Mouse (Mus musculus) CH12.LX (cell line): ENCODE results near the gene Rnf144a. TPM values are rescaled to one million over a fixed set of nuclear protein-coding genes. Genes with fewer than 3 reads are reported as not detected.

ENCODE experiments used
- DNase-seq: peaks from one replicate; pipeline ENCODE4 v3.0.0-alpha.2; 2013; ENCODE audit errors: extremely low read depth
- H3K27ac ChIP-seq: 2 replicates; pipeline ENCODE4 v1.5.1; 2012; ENCODE audit warnings: low read depth, mild to moderate bottlenecking, control low read depth, moderate library complexity; ENCODE audit not compliant: insufficient read depth
- H3K27me3 ChIP-seq: replicated peaks from 2 replicates; pipeline ENCODE3; 2012; ENCODE audit warnings: inconsistent platforms
- H3K36me3 ChIP-seq, 2 experiments: replicated peaks in 1 of 2; 2 replicates each; pipeline versions ENCODE3 to v1.6.1; 2012; ENCODE audit warnings: inconsistent platforms in 1 of 2, low read length in 1 of 2, mild to moderate bottlenecking in 1 of 2, mixed read lengths in 1 of 2, moderate library complexity in 1 of 2; ENCODE audit not compliant: control insufficient read depth in 1 of 2, insufficient read depth in 1 of 2
- H3K4me1 ChIP-seq, 2 experiments: 2 replicates each; pipeline ENCODE4 v1.6.1; 2012; ENCODE audit warnings: inconsistent platforms in 1 of 2, moderate library complexity in 1 of 2; ENCODE audit not compliant: insufficient read depth in 2 of 2, control insufficient read depth in 1 of 2
- H3K4me2 ChIP-seq: 2 replicates; pipeline ENCODE4 v1.6.1; 2012; ENCODE audit warnings: low read depth, mild to moderate bottlenecking, control low read depth; ENCODE audit not compliant: poor library complexity, insufficient read depth, severe bottlenecking
- H3K4me3 ChIP-seq, 3 experiments: fragments of 150-350 bp in 1 of 3; sonication (generic) in 1 of 3; replicated peaks in 1 of 3; 2 replicates each; pipeline versions ENCODE3 to v1.5.1; 2011 to 2012; ENCODE audit warnings: low read depth in 2 of 3, low read length in 2 of 3, mild to moderate bottlenecking in 2 of 3, moderate library complexity in 2 of 3, control low read depth in 1 of 3, improper control_type of control experiment in 1 of 3, inconsistent platforms in 1 of 3, mixed read lengths in 1 of 3; ENCODE audit not compliant: poor library complexity in 1 of 3
- H3K79me2 ChIP-seq: replicated peaks from 2 replicates; pipeline ENCODE4 v1.6.1; 2012; ENCODE audit warnings: mild to moderate bottlenecking, moderate library complexity; ENCODE audit not compliant: control insufficient read depth, poor library complexity, insufficient read depth, severe bottlenecking; ENCODE audit errors: extremely low read depth
- H3K9ac ChIP-seq: 2 replicates; pipeline ENCODE4 v1.6.1; 2012; ENCODE audit warnings: low read depth, mild to moderate bottlenecking, control low read depth, moderate library complexity; ENCODE audit not compliant: insufficient read depth
- H3K9me3 ChIP-seq: replicated peaks from 2 replicates; pipeline ENCODE3; 2012; ENCODE audit warnings: low read length, inconsistent platforms, mixed read lengths
- BHLHE40 ChIP-seq: IDR thresholded peaks from 2 replicates; pipeline ENCODE4 v1.6.1; 2011; ENCODE audit warnings: mild to moderate bottlenecking, low read depth, low read length, improper control_type of control experiment
- CHD1 ChIP-seq: IDR thresholded peaks from 2 replicates; pipeline ENCODE4 v1.6.1; 2012; ENCODE audit warnings: low read depth, low read length, improper control_type of control experiment, inconsistent platforms
- E2F4 ChIP-seq: IDR thresholded peaks from 2 replicates; pipeline ENCODE4 v1.6.1; 2011; ENCODE audit warnings: low read depth, low read length, improper control_type of control experiment; ENCODE audit not compliant: insufficient replicate concordance
- GABPA ChIP-seq: IDR thresholded peaks from 2 replicates; pipeline ENCODE4 v1.6.1; 2012; ENCODE audit warnings: low read depth, low read length, improper control_type of control experiment, inconsistent platforms; ENCODE audit not compliant: insufficient replicate concordance
- JUND ChIP-seq: conservative IDR thresholded peaks from 2 replicates; pipeline ENCODE4 v1.6.1; 2011; ENCODE audit warnings: low read depth, low read length, improper control_type of control experiment
- KAT2A ChIP-seq: IDR thresholded peaks from 2 replicates; pipeline ENCODE4 v1.6.1; 2012; ENCODE audit warnings: low read length, improper control_type of control experiment, inconsistent platforms; ENCODE audit not compliant: insufficient replicate concordance
- MAFK ChIP-seq: IDR thresholded peaks from 2 replicates; pipeline ENCODE4 v1.6.1; 2011; ENCODE audit warnings: low read length, improper control_type of control experiment; ENCODE audit not compliant: insufficient replicate concordance
- MAX ChIP-seq: IDR thresholded peaks from 2 replicates; pipeline ENCODE4 v1.6.1; 2011; ENCODE audit warnings: low read length, improper control_type of control experiment
- PAX5 ChIP-seq: IDR thresholded peaks from 2 replicates; pipeline ENCODE4 v1.6.1; 2012; ENCODE audit warnings: low read length, inconsistent platforms, mixed read lengths
- POLR2A ChIP-seq: IDR thresholded peaks from 2 replicates; pipeline ENCODE4 v1.6.1; 2011; ENCODE audit warnings: low read depth, mild to moderate bottlenecking, improper control_type of control experiment, low read length
- SIN3A ChIP-seq: IDR thresholded peaks from 2 replicates; pipeline ENCODE4 v1.6.1; 2012; ENCODE audit warnings: low read length, improper control_type of control experiment, inconsistent platforms
- TBP ChIP-seq: conservative IDR thresholded peaks from 2 replicates; pipeline ENCODE4 v1.6.1; 2011; ENCODE audit warnings: low read depth, low read length, improper control_type of control experiment
- TCF12 ChIP-seq: IDR thresholded peaks from 2 replicates; pipeline ENCODE4 v1.6.1; 2014; ENCODE audit warnings: low read depth, mild to moderate bottlenecking, inconsistent platforms, low read length, improper control_type of control experiment
- UBTF ChIP-seq: IDR thresholded peaks from 2 replicates; pipeline ENCODE4 v1.6.1; 2012; ENCODE audit warnings: low read depth, mild to moderate bottlenecking, inconsistent platforms, low read length, improper control_type of control experiment, moderate library complexity
- USF1 ChIP-seq: IDR thresholded peaks from 2 replicates; pipeline ENCODE4 v1.6.1; 2014; ENCODE audit warnings: low read depth, mild to moderate bottlenecking, inconsistent platforms, low read length, improper control_type of control experiment
- USF2 ChIP-seq: conservative IDR thresholded peaks from 2 replicates; pipeline ENCODE4 v1.6.1; 2011; ENCODE audit warnings: low read depth, low read length, improper control_type of control experiment
- ZNF384 ChIP-seq: IDR thresholded peaks from 2 replicates; pipeline ENCODE4 v1.6.1; 2012; ENCODE audit warnings: low read depth, low read length, improper control_type of control experiment, inconsistent platforms
- dilution Hi-C: fragments of 300-500 bp; cut with MboI; formaldehyde crosslinking; loops from 2 replicates; pipeline ENCODE4 v1.14.3; 2020; ENCODE audit warnings: low sequenced_read_pairs; ENCODE audit not compliant: extremely low pct_unique_long_range_greater_than_20kb, extremely low pct_ligation_motif_present
- in situ Hi-C: fragments of 300-500 bp; cut with MboI; formaldehyde crosslinking; loops from 3 replicates; pipeline ENCODE4 v1.14.3; 2019; ENCODE audit warnings: low sequenced_read_pairs, low pct_ligation_motif_present, low pct_unique_long_range_greater_than_20kb, mixed read lengths
- polyA plus RNA-seq: library from polyadenylated mRNA; unstranded; fragments of >175 nt; gene quantifications from 2 replicates; pipeline ENCODE4 v1.2.1, GENCODE M21; 2012; ENCODE audit warnings: low read depth; ENCODE audit not compliant: insufficient read length
- total RNA-seq, 2 experiments: library from RNA; depleted of rRNA; stranded (reverse); fragments of 300-350 nt in 1 of 2; fragments of >200 nt in 1 of 2; gene quantifications; 2 replicates each; pipeline ENCODE4 v1.2.3; 2012 to 2014

The Rnf144a gene
- total and polyA plus RNA-seq, 3 experiments = 0.04 to 0.57 (median 0.52) TPM

DNA sequence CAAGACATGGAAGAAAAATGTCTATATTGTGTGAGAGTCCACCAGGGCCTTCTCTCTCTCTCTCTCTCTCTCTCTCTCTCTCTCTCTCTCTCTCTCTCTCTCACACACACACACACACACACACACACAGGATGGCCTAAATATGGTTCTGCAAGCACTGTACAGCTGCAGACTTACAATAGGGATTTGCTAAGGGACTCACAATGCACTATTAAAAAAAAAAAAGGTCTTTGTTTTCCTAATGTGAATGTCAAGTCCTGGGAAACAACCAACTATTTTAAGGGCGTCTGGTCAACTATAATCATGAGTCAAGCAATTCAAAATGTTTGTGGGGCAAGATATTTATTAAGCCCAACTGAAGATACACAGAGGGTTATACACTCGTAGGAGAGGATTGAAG lies 71.9 kb downstream of the Rnf144a start:
- no peak overlapping the region for H3K27ac ChIP-seq
- H3K9me3 ChIP-seq = no peaks in the 10 kb centered on the region
- no peak overlapping the region for H3K9ac ChIP-seq
- H3K36me3 ChIP-seq = no peaks in the 10 kb centered on the region
- in situ Hi-C loops (no loop called here), dilution Hi-C loops (no loop called here)
- no peak for DNase-seq
- H3K4me3 ChIP-seq = no peak overlapping the region
- no peak for TF ChIP-seq E2F4
- TF ChIP-seq MAFK = no peak
- no peak for TF ChIP-seq USF1
- no peak for TF ChIP-seq PAX5
- no peak for TF ChIP-seq TBP
- TF ChIP-seq GABPA = no peak
- no peak for TF ChIP-seq UBTF
- H3K27me3 ChIP-seq = no peaks in the 10 kb centered on the region
- no peaks in the 10 kb centered on the region for H3K4me1 ChIP-seq
- no peak overlapping the region for H3K4me2 ChIP-seq
- H3K79me2 ChIP-seq = no peaks in the 10 kb centered on the region

DNA sequence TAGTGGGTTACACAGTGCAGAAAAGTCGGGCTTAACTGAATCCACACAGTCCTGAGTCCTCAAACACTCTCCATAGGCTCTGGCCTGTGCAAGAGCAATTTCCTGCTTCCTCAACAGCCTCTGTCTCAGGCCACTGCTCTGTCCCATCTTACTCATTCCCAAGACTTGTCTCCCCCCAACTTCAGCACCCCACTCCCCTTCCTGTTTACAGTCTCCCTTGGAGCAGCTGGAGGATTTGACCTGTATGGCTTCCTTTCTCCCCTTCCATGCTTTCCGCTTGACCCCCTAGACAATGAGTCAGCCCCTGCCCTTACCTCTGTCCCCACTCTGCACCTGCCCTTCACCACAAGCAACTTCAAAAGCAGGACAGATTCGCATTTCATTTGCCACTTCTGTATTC lies 72.4 kb downstream of the Rnf144a start:
- Histone ChIP-seq H3K4me1 (no peaks in the 10 kb centered on the region), H3K27ac (no peak overlapping the region), H3K4me2 (no peak overlapping the region), H3K27me3 (no peaks in the 10 kb centered on the region), H3K4me3 (no peak overlapping the region), H3K9ac (no peak overlapping the region), H3K9me3 (no peaks in the 10 kb centered on the region), H3K79me2 (no peaks in the 10 kb centered on the region), H3K36me3 (no peaks in the 10 kb centered on the region)
- DNase-seq = no peak
- TF ChIP-seq JUND (no peak), SIN3A (no peak), UBTF (no peak), MAX (no peak), USF1 (no peak), USF2 (no peak), TCF12 (no peak), KAT2A (no peak), CHD1 (no peak), PAX5 (no peak), ZNF384 (no peak), POLR2A (no peak), BHLHE40 (no peak)
- in situ Hi-C loops = no loop called here
- dilution Hi-C loops = no loop called here
